ENCODE assay signal across 8 mouse cellular contexts in the genomic region with DNA sequence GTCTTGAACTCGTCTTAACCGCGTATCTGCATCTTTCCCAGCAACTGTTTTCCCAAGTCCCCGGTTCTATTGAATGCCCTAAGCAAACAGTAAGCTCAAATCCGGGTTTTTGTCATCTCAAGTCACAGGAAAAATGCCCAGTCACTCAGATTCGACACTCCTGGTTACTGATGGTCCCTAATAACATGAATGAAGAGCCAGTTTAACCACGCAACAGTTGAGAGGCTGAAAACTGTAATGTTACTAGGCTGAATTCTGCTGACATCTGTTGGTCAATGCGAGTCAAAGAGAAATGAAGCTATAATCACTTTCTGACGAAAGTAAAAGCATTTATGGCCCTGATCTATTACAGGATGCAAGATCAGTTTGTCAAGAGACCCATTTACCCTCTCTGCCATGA. TPM values are rescaled to one million over a fixed set of nuclear protein-coding genes. Genes with fewer than 3 reads are reported as not detected.
DNase-seq lines count a peak whose midpoint lies in the region; ATAC-seq and TF ChIP-seq lines count a peak whose summit lies in the region.

No protein-coding gene starts in this region.

- peak in 1 of 2 experiments; percentile 12 for DNase-seq in left cerebral cortex, adult 2 months (ENCODE audit: extremely low spot score in 1 of 2, low spot score in 2 of 2)
- no peak for DNase-seq in left cerebral cortex, postnatal 10 days (ENCODE audit: extremely low spot score in 1 of 2, low spot score in 2 of 2)
- DNase-seq in G1E (ENCODE audit: low spot score) = no peak
- no peak for DNase-seq in testis, postnatal 14 days (ENCODE audit: low spot score)
- no peak for DNase-seq in cerebellum, adult 9-10 months

- peak overlapping the region; percentile 98 for H3K27ac ChIP-seq in left cerebral cortex, adult 2 months
- peak overlapping the region; percentile 96 for H3K27ac ChIP-seq in embryonic facial prominence, embryonic 12.5 days
- peak overlapping the region; percentile 96 for H3K27ac ChIP-seq in hindbrain, embryonic 16.5 days (ENCODE audit: low read depth, low read length)

- 10% methylated on average over 9 of the region's 9 CpGs for WGBS in embryonic facial prominence, embryonic 12.5 days
- WGBS in hindbrain, embryonic 16.5 days = 5% methylated on average over 9 of the region's 9 CpGs

- peaks cover 32% of the 10 kb centered on the region for H3K4me1 ChIP-seq in G1E (ENCODE audit: insufficient read depth, low read depth, low read length)
- H3K4me1 ChIP-seq in embryonic facial prominence, embryonic 12.5 days = peaks cover 13% of the 10 kb centered on the region
- peaks cover 28% of the 10 kb centered on the region for H3K4me1 ChIP-seq in hindbrain, embryonic 16.5 days (ENCODE audit: control insufficient read depth, insufficient read depth, low read depth, low read length)
- peaks cover 44% of the 10 kb centered on the region for H3K4me1 ChIP-seq in megakaryocyte, embryonic 14.5 days

- peak overlapping the region; percentile 84 for H3K9ac ChIP-seq in embryonic facial prominence, embryonic 12.5 days
- peak overlapping the region; percentile 88 for H3K9ac ChIP-seq in hindbrain, embryonic 16.5 days (ENCODE audit: low read depth, low read length)

- intact Hi-C loops in left cerebral cortex, adult 2 months (cut with DNase I) = loop anchor here (2.0 to 10.0 kb wide), 4 partner anchors 26 to 152 kb away; partner anchors contain the start of genes Fbxl12, Ubl5 and Zfp266
- intact Hi-C loops in left cerebral cortex, postnatal 10 days (cut with DNase I) = loop anchor here (10.0 kb wide), 1 partner anchor 92 kb away; the partner anchor contains the start of gene Zfp846

- no peaks in the 10 kb centered on the region for H3K9me3 ChIP-seq in G1E (replicated peaks)
- H3K9me3 ChIP-seq in embryonic facial prominence, embryonic 12.5 days = no peaks in the 10 kb centered on the region
- H3K9me3 ChIP-seq in hindbrain, embryonic 16.5 days (ENCODE audit: control insufficient read depth, low read length) = no peaks in the 10 kb centered on the region
- H3K9me3 ChIP-seq in megakaryocyte, embryonic 14.5 days = no peaks in the 10 kb centered on the region

- peak overlapping the region; percentile 69 for H3K4me2 ChIP-seq in embryonic facial prominence, embryonic 12.5 days (replicated peaks)
- H3K4me2 ChIP-seq in hindbrain, embryonic 16.5 days (ENCODE audit: low read length) = peak overlapping the region; percentile 73

- TF ChIP-seq CTCF in left cerebral cortex, adult 2 months (IDR thresholded peaks at IDR 0.05) = peak; percentile 2; the same call in 1 of the 2 replicates
- no peak for TF ChIP-seq CTCF in G1E (IDR thresholded peaks at IDR 0.05; ENCODE audit: low read depth, low read length)

- ATAC-seq in G1E (ENCODE audit: extremely low read depth, insufficient number of reproducible peaks, low FRiP score, poor library complexity, severe bottlenecking) = no peak
- no peak for ATAC-seq in embryonic facial prominence, embryonic 12.5 days (ENCODE audit: insufficient number of reproducible peaks, insufficient read depth, low FRiP score, low TSS enrichment)
- no peak for ATAC-seq in hindbrain, embryonic 16.5 days

- no peaks in the 10 kb centered on the region for H3K27me3 ChIP-seq in G1E (ENCODE audit: insufficient read depth, low read length)
- no peaks in the 10 kb centered on the region for H3K27me3 ChIP-seq in embryonic facial prominence, embryonic 12.5 days
- no peaks in the 10 kb centered on the region for H3K27me3 ChIP-seq in hindbrain, embryonic 16.5 days (replicated peaks; ENCODE audit: control insufficient read depth, insufficient read depth, low read length)
- no peaks in the 10 kb centered on the region for H3K27me3 ChIP-seq in megakaryocyte, embryonic 14.5 days (replicated peaks)

- peaks cover 53% of the 10 kb centered on the region for H3K36me3 ChIP-seq in G1E (replicated peaks)
- peaks cover 28% of the 10 kb centered on the region for H3K36me3 ChIP-seq in embryonic facial prominence, embryonic 12.5 days
- H3K36me3 ChIP-seq in hindbrain, embryonic 16.5 days (ENCODE audit: control insufficient read depth, insufficient read depth, low read length) = peaks cover 8% of the 10 kb centered on the region
- peaks cover 46% of the 10 kb centered on the region for H3K36me3 ChIP-seq in megakaryocyte, embryonic 14.5 days (replicated peaks; ENCODE audit: low read length)

- peak overlapping the region; percentile 76 for H3K4me3 ChIP-seq in left cerebral cortex, adult 2 months
- peak overlapping the region; percentile 91 for H3K4me3 ChIP-seq in G1E (ENCODE audit: low read depth, low read length)
- H3K4me3 ChIP-seq in embryonic facial prominence, embryonic 12.5 days = peak overlapping the region; percentile 88
- H3K4me3 ChIP-seq in hindbrain, embryonic 16.5 days (ENCODE audit: low read length) = peak overlapping the region; percentile 79
- H3K4me3 ChIP-seq in megakaryocyte, embryonic 14.5 days (replicated peaks) = peak overlapping the region; percentile 95

RNA-seq across cellular contexts. Expression of gene Zfp426, which starts 0.7 kb away (rescaled TPM):
- 10 to 100 TPM; 30.7 to 33.7 TPM for total RNA-seq in left cerebral cortex, adult 2 months (2021)
- total RNA-seq in left cerebral cortex, postnatal 10 days (2021) = 10 to 100 TPM; 30.0 to 33.5 TPM
- total RNA-seq in G1E (2014; fragmentation: Nextera tagmentation) (43.1 and 46.0 TPM in 2 replicates), G1E (2017) (17.2 and 22.2 TPM in 2 replicates)
- 2.4 and 4.1 TPM in 2 replicates for polyA plus RNA-seq in G1E (2012)
- polyA plus RNA-seq in embryonic facial prominence, embryonic 12.5 days (2016; fragmentation: Nextera tagmentation; extraction: Ambion mirVana) = 24.2 and 24.9 TPM in 2 replicates
- 31.6 and 33.9 TPM in 2 replicates for polyA plus RNA-seq in hindbrain, embryonic 16.5 days (2015; fragmentation: Nextera tagmentation; extraction: Ambion mirVana)
- polyA plus RNA-seq in megakaryocyte, embryonic 14.5 days (2012; ENCODE audit: insufficient read depth, low replicate concordance) = 0.37 and 1.2 TPM in 2 replicates

RNA-seq across cellular contexts. Expression of gene Zfp266, which starts 27.9 kb away (rescaled TPM):
- total RNA-seq in left cerebral cortex, adult 2 months (2021) = 10 to 100 TPM; 41.3 to 44.3 TPM
- total RNA-seq in left cerebral cortex, postnatal 10 days (2021) = 10 to 100 TPM; 54.4 to 56.7 TPM
- total RNA-seq in G1E (2014; fragmentation: Nextera tagmentation) = 109 and 129 TPM in 2 replicates
- total RNA-seq in G1E (2017) = 58.4 and 64.2 TPM in 2 replicates
- 1.4 and 2.0 TPM in 2 replicates for polyA plus RNA-seq in G1E (2012)
- 167 and 171 TPM in 2 replicates for polyA plus RNA-seq in embryonic facial prominence, embryonic 12.5 days (2016; fragmentation: Nextera tagmentation; extraction: Ambion mirVana)
- 84.6 and 91.4 TPM in 2 replicates for polyA plus RNA-seq in hindbrain, embryonic 16.5 days (2015; fragmentation: Nextera tagmentation; extraction: Ambion mirVana)
- polyA plus RNA-seq in megakaryocyte, embryonic 14.5 days (2012; ENCODE audit: insufficient read depth, low replicate concordance) = 0.26 and 0.56 TPM in 2 replicates

RNA-seq across cellular contexts. Expression of gene Zfp26, which starts 33.3 kb away (rescaled TPM):
- total RNA-seq in left cerebral cortex, adult 2 months (2021) = 10 to 100 TPM; 26.0 to 31.4 TPM
- 10 to 100 TPM; 30.9 to 31.5 TPM for total RNA-seq in left cerebral cortex, postnatal 10 days (2021)
- total RNA-seq in G1E (2014; fragmentation: Nextera tagmentation) (26.8 and 30.0 TPM in 2 replicates), G1E (2017) (24.1 and 31.4 TPM in 2 replicates)
- 0.28 and 0.31 TPM in 2 replicates for polyA plus RNA-seq in G1E (2012)
- polyA plus RNA-seq in embryonic facial prominence, embryonic 12.5 days (2016; fragmentation: Nextera tagmentation; extraction: Ambion mirVana) = 28.2 and 33.9 TPM in 2 replicates
- 12.3 and 13.8 TPM in 2 replicates for polyA plus RNA-seq in hindbrain, embryonic 16.5 days (2015; fragmentation: Nextera tagmentation; extraction: Ambion mirVana)
- polyA plus RNA-seq in megakaryocyte, embryonic 14.5 days (2012; ENCODE audit: insufficient read depth, low replicate concordance) = 0.08 and 0.24 TPM in 2 replicates

Comparison
In these comparisons a context has a peak if more than half of its experiments do, and no peak if none do; other contexts are left out.
1. RNA of gene Zfp266, which starts 27.9 kb away (polyA plus RNA-seq): 167 to 171 TPM in embryonic facial prominence, embryonic 12.5 days and 84.6 to 91.4 TPM in hindbrain, embryonic 16.5 days; 1.4 to 2.0 TPM in G1E and 0.26 to 0.56 TPM in megakaryocyte, embryonic 14.5 days; every median in the first group is over 10 times any median in the second.
2. RNA of gene Zfp26, which starts 33.3 kb away (polyA plus RNA-seq): 28.2 to 33.9 TPM in embryonic facial prominence, embryonic 12.5 days and 12.3 to 13.8 TPM in hindbrain, embryonic 16.5 days; 0.28 to 0.31 TPM in G1E and 0.08 to 0.24 TPM in megakaryocyte, embryonic 14.5 days; every median in the first group is over 10 times any median in the second.
3. Peak in every context shown above with its lines, with median percentiles within 50 percentile points of each other: H3K27ac ChIP-seq and H3K4me3 ChIP-seq.